Mouse (Mus musculus): ENCODE measurements around the gene Jmjd6.

Jmjd6 gene

DNA sequence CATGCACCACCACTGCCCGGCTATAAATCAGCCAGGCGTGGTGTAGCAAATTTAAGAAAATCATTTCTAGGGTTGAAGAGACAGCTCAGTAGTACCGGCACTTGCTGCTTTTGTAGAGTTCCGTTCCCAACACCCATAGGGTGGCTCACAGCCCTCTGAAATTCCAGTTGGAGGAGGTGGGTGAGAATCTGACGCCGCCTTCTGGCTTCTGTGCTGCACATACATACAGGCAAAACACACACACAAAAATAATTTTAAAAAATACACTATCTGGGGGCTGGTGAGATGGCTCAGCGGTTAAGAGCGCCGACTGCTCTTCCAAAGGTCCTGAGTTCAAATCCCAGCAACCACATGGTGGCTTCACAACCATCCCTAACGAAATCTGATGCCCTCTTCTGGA, 19.4 kb downstream of the Jmjd6 start:
- DNase-seq (ENCODE audit: low spot score in 2 of 2): peak in 1 of 2 experiments; percentile 41

DNA sequence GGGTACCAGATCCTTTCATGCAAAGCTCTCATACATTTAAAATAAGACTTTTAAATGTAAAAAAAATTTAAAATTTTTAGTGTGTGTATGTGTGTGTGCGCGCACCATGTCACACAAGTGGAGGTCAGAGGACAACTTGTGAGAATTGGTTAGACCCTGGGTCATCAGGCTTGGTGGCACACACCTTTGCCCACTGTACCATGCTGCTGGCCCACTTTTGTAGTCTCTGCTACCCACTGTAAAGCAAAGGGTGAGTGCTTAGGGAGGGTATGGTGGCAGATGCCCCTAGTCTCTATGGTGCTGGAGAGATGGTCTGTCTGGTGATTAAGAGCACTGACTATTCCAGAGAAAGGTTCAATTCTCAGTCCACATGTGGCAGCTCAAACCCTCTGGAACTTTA, 20.0 kb downstream of the Jmjd6 start:
- no peak for DNase-seq (ENCODE audit: low spot score in 2 of 2)

DNA sequence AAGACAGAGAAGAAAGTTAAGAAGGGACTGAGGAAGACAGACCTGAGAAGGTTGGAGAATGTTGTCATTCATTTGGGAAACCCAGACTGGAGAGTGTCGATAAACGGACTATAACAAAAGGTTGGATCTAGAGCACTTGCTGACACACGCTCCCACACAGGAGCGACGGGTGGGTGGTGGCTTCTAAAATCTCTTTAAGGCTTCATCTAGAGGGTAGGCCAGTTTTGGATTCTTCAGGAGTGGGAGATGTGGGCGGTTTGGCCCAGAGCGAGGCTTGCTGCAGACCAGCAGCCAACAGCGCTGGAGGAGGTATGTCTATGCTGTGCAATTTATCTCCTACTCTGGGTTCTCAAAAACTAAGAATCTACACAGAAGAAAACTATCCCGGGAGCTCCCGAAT, 20.6 kb downstream of the Jmjd6 start:
- peak in 1 of 2 experiments; percentile 60 for DNase-seq (ENCODE audit: low spot score in 2 of 2)

DNA sequence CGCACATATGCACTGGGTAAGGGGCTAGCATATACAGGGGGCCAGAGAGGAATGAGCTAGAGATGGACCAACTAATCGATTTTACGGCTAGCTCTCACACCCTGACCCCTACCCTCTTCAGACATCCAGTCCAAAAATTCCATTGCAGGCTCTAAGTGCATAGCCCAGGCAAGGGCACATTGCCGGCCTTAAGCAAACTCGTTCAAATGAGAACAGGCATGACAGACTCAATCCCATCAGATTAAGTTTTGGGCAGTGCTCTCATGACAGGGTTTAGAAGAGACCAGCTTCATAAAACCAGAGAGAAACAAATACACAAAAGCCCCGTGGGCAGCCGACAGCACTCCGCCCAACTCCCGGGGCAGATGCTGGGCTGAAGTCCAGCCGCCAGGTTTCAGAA, 21.0 kb downstream of the Jmjd6 start:
- no peak for DNase-seq (ENCODE audit: low spot score in 2 of 2)

DNA sequence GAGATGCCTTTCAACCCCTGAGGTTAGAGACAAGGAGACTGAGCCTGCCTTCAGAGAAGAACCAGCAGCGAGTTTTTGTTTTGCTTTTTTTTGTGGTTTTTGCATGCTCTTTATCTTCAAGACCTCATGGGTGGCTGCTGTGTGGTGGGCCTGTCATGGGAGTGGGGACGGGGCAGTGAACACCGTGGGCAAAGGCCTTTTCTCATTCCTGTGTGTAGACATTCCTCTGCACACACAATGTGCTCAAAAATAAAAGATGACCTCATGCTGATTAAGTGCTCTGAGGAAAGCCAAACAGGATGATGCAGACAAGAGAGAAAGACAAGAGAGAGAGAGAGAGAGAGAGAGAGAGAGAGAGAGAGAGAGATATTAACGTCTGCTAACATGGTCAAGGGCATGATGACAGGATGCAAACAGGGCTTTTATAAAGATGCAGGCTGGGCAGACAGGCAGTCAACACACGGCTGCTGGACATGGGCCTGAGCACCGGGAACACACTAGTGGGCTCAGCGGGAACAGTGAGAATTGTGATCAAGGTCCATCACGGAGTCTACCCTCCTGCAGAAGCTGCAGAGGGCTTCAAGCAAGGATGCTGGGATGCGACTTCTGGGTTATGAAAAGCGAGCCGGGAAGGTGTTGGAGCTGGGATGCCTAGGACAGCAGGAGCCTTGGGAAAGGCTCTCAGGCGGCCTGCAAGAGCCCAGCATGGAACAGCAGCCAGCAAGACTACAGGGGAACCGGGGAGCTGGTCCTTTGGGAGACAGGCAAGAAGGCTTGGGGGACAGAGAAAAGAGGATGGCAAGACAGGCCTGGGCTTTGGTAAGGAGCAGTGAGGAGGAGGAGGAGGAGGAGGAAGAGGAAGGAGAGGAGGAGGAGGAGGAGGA, 21.9 kb downstream of the Jmjd6 start:
- DNase-seq (ENCODE audit: low spot score in 2 of 2): no peak

DNA sequence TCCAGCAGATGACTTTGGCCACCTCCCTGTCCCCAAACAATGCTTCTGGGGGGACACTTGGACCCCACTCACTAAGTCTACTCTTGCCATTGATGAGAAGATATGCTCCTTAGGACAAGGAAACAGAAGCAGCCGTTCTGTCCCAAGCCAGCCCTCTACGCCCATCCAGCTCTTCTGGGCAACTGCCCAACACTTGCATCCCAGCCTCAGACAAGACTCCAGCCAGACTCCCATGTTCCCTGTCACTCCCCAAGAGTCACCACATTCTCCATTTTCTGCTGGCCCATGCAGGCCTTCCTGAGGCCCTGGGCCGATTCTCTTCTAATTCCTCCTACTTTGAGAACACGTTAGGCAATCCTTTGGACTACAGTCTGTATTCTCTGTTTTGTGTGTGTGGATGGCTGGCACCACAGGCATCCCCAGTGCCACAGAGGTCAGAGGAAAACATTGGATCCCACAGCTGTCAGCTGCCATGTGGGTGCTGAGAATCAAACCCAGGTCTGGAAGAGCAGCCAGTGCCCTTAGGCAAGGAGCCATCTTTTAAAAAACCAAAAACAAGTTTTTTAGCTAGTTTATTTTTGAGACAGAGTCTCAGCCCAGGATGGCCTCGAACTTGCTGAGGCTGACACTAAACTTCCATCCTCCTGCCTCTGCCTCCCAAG, 23.2 kb downstream of the Jmjd6 start:
- no peak for DNase-seq (ENCODE audit: low spot score in 2 of 2)

DNA sequence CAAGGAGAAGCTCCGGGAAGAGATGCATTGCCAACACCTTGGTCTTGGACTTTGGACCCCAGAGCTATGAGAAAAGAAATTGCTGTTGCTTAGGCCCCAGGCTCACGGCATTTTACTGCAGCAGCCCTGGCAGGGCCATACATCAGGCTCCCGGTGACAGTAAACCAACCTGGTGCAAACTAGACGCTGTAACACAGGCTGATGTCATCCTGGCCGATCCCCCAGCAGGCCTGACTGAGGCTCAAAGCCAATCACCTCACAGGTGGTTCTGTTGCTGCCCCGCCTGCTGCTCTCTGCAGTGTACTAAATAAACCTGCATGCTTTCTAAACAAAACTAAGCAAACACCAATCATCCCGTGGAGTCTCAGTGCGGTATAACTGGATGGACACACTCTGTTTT, 24.5 kb downstream of the Jmjd6 start:
- DNase-seq (ENCODE audit: low spot score in 2 of 2): no peak

DNA sequence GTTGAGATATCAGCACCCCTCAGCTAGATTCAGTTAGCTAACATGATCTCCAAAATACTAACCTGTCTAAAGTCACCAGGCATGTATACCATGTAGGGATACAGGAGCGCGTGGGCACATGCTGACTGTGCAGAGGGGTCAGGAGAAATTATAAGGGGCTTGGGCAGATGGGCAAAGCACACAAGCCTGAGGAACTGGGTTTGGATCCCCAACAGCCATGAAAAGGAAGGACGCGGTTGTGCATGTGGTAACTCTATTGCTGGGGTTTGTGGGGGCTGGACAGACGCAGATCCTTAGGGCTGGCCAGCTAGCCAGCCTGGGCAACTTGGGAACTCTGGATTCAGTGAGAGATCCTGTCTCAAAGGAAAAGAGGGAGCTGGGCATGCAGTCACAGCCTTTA, 25.7 kb downstream of the Jmjd6 start:
- no peak for DNase-seq (ENCODE audit: low spot score in 2 of 2)

DNA sequence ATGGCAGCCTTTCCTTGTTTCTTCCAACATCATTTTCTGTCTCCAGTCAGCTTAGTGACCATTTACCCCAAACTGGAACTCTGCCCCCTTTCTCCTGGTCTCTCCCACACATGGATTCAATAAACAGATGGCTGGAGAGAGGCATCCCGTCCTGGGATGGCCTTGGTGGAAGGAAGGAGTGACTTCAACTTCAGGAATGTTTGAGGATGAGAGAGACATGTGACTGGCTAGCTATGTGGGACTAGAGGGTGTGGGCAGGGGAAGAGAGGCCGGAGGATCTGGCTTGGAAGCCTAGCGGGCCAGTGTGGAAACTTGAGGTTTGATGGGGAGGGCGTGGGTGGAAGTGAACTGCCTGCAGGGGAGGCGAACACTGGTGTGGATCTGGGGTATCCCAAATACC, 26.5 kb downstream of the Jmjd6 start:
- no peak for DNase-seq (ENCODE audit: low spot score in 2 of 2)

DNA sequence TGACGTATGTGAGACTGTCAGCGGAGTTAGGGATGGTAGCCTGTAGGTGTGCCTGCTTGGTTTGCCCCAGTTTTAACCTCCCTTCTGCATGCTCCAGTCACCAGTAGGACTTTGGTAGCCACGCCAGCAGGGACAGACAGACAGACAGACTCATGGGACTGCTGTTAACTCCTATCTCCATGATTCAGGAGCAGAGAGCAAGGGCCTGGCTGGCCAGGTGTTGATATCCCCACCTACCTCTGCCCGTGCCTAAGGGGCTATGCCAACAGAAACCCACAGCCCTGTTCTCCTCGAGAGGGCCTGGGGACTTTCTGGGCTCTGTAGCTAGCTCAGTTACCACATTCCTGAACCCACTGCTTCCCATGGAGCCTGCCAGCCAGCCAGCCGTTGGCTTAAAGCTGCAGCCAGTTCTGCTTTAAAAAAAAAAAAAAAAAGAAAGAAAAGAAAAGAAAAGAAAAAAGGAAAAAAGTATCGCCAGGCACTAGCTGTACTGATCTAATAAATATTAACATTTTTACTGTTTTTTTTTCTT, 28.3 kb downstream of the Jmjd6 start:
- DNase-seq (ENCODE audit: low spot score in 2 of 2): no peak

DNA sequence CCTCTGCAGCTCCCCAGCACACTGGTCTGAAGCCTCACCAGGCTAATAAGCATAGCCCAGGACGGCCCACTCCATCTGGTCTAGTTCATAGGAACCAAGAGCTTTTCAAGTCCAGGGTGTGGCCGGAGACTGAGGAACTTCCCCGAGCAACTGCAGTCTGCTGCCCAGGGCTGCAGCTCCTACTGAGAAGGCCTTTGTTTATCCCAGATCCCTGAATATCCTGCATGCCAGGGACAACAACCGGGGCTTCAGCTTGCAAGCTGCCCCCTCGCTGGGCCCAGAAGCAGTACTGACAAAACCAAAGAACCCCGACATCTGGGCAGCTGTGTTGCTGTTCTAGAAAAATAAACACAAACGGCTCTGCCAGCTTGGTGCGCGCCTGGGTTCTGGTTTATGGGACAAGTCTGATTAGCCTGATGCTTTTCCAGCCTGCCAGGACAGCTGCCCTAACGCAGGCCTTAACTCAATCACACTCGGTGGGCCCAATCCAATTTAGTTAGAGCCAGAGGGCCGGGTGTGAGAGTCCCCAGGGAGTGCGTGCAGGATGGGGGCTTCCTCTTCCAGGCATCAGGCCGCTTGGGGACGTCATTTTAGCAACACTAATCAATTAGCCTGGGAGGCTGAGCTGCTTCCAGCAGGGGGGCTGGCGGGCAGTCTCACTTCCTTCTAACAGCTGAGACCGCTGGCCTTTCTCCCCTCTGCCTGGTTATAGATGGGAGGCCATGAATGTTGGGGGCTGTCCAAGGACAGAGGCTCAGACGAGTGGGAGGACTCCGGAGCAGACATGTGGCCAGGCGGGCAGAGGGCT, 29.0 kb downstream of the Jmjd6 start:
- no peak for DNase-seq (ENCODE audit: low spot score in 2 of 2)

DNA sequence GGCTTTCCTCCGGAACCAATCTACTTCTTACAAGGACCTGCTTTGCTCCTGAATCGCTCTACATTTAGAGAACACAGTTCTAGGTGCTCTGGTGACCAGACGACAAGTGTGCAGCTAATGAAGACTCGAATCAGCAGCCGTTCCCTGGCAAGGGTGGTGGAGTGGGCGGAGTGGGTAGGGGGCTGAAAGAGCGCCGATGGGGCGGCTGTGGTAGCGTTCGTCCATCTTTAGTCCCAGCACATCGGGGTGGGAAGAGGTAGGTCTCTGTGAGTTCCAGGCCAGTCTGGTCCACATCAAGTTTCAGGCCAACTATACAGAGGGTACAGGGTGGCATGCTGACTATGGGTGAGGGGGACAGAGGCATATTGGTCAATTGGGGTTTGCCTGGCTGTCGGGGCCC, 29.6 kb downstream of the Jmjd6 start:
- DNase-seq (ENCODE audit: low spot score in 2 of 2): no peak

DNA sequence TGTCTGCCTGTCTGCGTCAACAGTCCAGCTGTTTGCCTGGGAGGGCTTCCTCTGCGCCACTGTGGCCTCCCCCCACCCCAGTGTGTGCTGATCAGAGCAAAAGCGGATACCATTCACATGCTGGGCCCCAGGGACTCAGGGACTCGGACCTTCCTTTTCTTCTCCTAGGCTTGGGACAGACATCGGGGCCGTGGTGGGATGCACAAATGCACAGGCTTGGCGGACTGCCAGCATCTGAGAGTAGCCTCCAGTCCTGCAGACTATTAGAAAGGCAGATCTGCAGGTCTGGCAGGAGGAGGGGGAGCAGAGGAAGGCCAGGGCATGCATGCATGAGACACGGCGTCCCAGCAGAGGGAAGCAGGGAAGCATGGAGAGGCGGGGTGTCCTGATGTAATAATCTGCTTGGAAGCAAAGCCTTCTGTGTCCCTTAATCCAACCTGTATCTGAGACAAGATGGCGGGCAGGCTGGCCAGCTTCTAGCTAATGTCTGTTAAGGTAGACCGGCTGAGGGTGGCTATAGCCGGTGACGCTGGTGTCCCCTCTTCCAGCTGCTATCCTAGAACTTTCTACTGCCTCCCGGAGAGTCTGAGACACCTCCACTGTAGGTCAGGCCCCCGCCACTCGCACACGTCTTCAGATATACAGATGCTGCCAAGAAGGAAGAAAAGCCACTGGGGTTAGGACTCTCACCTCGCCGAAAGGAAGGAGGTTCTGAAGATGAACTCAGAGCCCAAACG, 30.3 kb downstream of the Jmjd6 start:
- peak in 1 of 2 experiments; percentile 1 for DNase-seq (ENCODE audit: low spot score in 2 of 2)

DNA sequence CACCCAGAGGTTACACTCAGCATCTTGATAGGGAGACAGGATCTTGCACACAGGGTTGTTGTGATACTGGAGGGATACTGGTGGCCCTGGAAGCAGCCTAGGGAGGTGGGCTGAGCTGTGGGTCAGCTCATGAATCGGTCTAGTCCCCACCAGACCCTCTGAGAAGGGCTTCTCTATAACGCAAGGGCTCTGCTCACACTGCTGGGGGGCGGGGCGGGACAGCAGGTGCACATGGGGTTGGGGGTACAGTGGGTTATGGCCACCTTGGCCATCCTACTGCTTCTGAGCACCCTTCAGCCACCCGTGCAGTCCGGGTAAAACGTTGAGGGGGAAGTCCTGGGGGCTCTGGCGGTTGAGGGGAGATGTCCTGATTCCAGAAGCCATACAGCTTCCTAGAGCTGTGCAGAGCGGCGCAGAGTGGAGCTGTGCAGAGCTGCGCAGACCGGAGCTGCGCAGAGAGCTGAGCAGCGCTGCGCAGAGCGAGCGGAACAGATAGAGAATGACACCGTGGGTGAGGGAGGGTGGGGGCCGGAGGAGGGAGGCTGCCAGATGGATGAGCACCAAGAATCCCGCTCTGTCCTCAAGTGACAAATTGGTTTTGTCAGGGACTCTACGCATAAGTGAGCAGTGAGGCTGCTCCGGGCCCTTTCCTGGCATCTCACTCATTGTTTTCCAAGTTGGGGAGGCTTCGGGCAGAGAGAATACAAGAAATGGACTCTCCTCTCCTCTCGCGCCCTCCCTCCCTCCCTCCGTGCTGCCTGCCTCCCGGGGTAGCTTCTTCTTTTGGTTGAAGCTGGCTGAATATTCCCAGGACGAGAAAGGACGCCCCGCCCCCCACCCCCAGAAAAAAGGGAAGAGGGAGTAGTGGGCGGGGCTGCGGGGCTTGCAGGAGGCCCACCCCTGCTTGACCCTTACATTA, 32.0 kb downstream of the Jmjd6 start:
- DNase-seq (ENCODE audit: low spot score in 2 of 2): peak; percentile 76 to 83

DNA sequence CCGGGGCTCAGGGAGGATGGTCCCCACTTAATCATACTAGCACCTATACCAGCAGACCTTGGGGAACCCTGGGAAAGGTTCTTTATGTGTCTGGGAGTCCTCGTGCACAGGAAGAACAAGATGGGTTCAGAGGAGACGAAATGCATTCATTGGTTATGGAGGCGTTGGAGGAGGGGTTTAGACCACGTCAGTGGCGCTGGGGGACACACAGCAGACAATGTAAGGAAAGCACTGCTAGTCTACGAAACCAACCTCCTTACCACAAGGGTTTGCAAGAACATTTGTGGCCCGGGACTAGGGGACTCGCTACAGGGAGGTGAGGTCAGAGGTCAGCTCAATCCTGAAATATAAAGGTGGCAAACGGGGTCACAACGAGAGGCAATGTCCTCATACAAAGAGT, 32.7 kb downstream of the Jmjd6 start:
- DNase-seq (ENCODE audit: low spot score in 2 of 2): peak in 1 of 2 experiments; percentile 11

DNA sequence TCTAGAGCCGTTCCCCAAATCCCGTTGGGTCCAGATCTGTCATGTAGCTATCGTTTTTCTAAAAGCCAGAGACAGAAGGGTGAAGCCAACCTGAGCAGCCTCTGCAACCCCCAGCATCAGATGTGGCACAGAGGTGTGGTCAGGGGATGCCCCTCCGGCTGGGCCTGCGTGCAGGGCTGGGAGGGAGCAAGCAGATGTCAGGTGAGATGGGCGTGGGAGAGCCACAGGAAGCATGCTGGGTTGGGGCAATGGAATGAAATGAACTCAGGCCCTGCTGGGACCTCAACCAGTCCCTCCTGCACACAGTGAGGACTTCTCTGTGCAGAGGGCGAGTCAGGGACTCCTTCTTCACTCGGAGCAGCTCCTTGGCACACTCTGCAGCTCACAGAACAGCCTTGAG, 33.7 kb downstream of the Jmjd6 start:
- DNase-seq (ENCODE audit: low spot score in 2 of 2): no peak

DNA sequence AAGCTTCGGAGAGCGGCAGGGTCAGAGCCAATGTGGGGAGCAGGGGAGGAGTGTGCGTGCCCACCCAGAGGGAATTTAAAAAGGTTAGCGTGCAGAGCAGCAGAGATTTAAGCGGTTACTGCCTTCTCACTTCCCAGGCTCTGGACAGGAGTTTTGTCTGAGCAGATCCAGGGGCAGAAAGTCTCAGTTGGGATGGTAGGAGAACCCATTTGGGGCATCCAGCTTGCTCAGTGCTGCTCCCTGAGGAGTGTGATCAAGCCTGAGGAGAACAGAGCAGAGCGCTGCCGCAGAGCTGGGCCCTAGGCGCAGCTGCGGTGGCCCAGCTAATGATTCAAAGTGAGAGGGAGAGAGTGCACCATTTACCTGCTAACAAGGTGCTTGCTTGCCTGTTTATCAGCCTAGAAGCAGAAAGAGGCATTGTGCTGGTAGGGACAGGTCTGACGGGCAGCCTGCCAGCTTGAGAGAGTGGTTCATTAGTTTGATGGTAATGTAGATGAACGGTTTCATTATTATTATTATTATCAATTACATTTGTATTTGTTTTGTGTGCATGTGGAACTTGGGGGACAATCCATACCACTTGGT, 34.3 kb downstream of the Jmjd6 start:
- DNase-seq (ENCODE audit: low spot score in 2 of 2): peak in 1 of 2 experiments; percentile 1

DNA sequence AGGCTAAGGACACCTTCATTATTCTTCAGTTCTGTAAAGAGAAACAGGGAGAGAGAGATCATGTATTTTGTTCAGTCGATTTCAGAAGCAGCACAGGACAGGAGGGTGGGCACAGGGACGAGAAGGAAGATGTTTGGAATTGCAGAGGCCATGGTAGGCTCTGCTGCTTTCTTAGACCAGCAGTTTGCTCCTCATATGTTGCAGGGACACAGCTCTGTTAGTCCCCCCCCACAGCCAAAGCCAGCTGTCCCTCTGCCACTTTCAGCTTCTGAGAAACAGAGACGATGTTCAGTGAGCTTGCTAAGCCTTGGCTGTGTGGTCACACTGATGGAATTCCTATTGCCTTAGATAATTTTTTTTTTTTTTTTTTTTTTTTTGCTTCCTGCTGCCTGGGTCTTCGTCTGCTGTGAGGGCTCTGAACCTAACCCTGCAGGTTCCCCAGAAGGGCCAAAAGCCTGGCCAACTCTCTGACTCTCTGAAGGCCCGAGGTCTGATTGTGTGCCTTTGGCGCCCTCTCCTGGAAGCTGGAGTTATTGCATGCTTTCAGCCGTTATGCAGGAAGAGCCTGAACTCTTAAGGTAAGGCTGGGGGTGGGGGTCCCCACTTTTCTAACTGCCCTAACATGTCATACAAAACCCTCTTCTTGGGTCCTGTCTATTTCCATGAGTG, 35.2 kb downstream of the Jmjd6 start:
- peak; percentile 79 to 88 for DNase-seq (ENCODE audit: low spot score in 2 of 2)

DNA sequence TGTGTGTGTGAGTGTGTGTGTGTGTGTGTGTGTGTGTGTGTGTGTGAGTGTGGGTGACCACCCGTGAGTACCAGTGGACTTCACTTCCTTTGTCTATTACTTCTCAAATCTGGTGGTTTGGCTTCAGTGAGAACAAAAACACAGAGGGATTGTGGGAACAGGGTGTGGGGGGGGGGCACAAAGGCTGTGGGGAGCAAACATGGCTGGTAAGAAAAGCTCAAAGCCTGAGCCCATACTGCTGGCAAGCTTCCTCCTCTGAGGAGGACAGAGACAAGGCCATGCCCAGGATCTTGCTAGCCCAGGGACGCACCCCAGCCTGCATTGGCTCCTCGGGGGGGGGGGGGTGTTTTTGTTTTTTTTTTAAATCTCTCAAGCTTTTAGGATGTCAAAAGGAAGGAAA, 35.7 kb downstream of the Jmjd6 start:
- DNase-seq (ENCODE audit: low spot score in 2 of 2): no peak
